Mouse (Mus musculus) splenic B cell, adult 2 months (primary cell): ENCODE data around the gene Ptprr.

ENCODE experiments used
- DNase-seq: peaks from one replicate; pipeline ENCODE4 v3.0.0-alpha.2; 2011; ENCODE audit warnings: low read depth, low spot score
- H3K27me3 ChIP-seq: 2 replicates; pipeline ENCODE4 v1.6.1; 2012; ENCODE audit warnings: mild to moderate bottlenecking, low read length, moderate library complexity, mixed read lengths; ENCODE audit not compliant: control insufficient read depth, poor library complexity, insufficient read depth, severe bottlenecking
- H3K36me3 ChIP-seq: 2 replicates; pipeline ENCODE4 v1.6.1; 2012; ENCODE audit warnings: mild to moderate bottlenecking, low read length, moderate library complexity, mixed read lengths; ENCODE audit not compliant: control insufficient read depth, poor library complexity, insufficient read depth, severe bottlenecking

Ptprr gene

DNA sequence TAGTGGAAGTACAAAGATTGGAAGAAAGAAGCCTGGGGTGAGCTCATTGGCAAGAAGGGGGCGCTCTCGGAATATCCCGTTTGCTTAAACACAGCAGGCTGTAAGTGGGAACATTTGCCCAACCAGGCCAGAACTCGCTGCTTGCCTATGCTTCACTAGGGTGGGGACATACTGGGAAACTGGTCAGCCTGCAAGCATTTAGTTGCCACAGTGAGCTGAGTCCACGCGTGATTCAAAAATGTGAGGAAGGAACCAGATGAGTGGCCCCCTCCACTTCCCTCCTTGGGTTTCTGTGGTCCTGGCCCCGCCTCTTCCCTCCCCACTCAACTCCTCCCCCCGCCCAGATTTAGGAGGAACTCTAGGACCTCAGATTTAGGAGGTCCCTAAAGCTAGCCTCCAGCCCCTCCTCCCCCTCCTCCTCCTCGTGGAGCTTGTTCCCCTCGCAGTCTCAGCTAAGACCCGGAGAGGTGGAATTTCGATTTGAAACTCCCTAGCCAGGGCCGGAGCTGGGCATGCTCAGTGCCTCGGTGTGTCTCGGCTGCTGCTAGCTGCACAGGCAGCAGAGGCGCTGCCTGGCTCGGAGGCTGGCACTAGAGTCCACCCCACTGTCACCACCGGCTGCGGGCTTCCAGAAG lies at the start of gene Ptprr:
Gene Ptprr, plus strand, starts transcription at position 369 of the 635 bp plus-strand sequence.
- H3K27me3 ChIP-seq: no peaks in the 10 kb centered on the region
- H3K36me3 ChIP-seq: no peaks in the 10 kb centered on the region
- DNase-seq: no peak

DNA sequence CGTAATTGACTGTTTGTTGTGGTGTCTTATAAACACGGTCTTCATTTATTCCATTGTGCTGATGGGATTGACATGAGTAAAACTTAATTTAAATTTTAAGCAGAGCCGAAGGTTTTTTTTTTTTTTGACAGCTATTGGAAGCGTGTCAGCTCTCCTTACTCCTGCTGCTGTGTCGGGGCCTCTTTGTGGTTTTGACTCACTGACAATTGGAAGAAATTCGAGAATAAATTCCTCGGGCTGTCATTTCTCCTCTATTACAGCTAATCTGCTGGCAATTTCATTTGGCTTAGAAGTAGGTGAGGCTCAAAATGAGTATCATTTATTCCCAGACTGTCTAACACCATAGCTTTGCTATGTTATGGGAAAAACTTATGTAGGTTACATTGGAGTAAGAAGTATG lies 41.7 kb upstream of the Ptprr start:
- DNase-seq: no peak

DNA sequence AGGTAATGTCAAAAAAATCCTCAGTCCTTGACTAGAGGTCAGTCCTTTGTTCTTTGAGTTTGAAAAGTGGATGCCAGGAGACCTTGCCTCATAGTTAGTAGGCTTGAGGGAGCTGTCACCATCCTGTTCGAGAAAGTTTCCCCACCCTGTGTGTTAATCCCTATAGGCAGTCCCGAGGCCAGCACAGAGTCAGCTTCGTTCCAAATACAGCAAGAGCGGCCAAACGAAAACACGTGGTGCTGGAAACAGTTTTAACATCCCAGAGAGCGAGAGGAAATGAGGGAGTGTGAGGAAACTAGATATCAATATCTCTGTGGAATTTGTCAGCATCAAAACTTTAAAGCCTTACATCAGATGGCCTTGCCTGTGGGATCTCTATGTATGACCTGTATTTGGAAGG lies 39.0 kb upstream of the Ptprr start:
- DNase-seq: no peak
- no peaks in the 10 kb centered on the region for H3K36me3 ChIP-seq
- H3K27me3 ChIP-seq: no peaks in the 10 kb centered on the region

More for the DNA sequence above, 41.7 kb upstream of the Ptprr start:
- H3K27me3 ChIP-seq: no peaks in the 10 kb centered on the region
- H3K36me3 ChIP-seq: no peaks in the 10 kb centered on the region

DNA sequence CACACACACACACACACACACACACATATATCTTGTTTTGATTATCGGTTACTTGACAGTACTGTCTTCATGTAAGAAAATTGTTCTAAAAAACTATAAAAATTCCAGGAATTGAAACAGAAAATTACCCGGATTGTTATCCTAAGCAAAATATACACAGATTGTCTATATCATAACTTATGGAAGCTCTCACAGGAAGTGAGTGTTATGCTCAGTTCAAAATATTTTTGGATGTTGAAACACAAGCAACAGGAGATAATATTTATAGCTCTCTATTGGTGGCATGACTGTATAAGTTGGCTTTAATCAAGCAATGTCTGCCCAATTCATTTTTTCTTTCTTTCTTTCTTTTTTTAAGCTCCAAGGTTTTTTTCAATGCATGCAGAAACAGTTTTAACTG lies 38.0 kb upstream of the Ptprr start:
- Histone ChIP-seq H3K36me3 (no peaks in the 10 kb centered on the region), H3K27me3 (no peaks in the 10 kb centered on the region)
- no peak for DNase-seq

DNA sequence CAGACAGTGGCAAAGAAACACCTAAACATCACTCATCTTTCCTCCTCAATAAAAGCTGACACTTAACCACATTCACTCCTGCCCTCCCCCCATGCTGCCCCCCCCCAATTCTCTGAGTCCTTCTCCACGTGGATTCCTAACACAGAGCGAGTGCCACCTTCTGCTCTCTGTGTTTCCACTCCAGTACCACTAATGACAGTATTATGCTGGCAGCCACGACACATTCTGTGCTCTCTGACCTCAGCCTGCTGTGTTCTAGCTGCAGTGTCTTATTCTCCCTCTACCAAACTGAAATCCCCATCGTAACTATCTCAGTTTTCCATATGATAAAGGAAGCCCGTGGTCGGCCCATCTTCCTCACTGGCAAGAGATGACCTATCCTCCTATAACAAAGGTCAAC lies 33.7 kb upstream of the Ptprr start:
- DNase-seq: no peak
- H3K36me3 ChIP-seq: no peaks in the 10 kb centered on the region
- H3K27me3 ChIP-seq: no peaks in the 10 kb centered on the region

DNA sequence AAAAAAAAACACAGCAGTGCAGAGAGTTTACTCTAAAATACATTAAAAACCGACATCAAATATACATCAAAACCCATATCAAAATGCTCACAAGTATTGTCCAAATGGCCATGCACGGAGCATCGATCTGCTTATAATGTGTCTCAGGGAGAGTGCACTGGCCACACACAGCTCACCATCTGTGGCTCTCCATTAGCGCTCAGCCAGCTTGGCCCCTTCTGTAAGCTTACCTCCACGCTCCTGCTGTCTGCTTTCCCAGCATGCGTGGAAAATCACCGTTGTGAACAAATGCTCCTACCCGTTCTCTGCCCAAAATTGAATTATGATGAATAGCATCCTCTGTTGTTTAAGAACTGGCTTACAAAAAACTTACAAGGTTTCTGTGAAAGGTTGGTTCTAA lies 16.2 kb upstream of the Ptprr start:
- no peaks in the 10 kb centered on the region for H3K36me3 ChIP-seq
- DNase-seq: no peak
- H3K27me3 ChIP-seq: no peaks in the 10 kb centered on the region

DNA sequence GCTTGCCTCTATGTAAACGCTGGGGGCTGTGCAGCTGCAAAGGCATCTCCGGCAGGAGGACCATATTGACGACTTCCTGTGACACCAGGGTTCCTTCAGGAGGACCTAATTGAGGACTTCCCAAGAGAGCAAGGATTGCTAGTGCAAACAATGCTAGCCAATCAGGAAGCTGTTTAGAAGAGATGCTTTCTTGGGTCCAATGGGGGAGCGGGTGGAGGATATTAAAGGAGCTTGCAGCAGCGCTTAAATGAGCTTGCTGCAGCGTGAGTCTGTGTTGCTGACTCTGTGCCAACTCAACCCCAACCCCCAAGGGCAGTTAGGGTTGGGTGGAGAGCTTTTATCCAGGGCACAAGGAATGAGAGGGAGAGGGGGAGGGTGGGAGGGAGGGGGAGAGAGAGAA lies 11.3 kb upstream of the Ptprr start:
- Histone ChIP-seq H3K27me3 (no peaks in the 10 kb centered on the region), H3K36me3 (no peaks in the 10 kb centered on the region)
- DNase-seq: no peak

DNA sequence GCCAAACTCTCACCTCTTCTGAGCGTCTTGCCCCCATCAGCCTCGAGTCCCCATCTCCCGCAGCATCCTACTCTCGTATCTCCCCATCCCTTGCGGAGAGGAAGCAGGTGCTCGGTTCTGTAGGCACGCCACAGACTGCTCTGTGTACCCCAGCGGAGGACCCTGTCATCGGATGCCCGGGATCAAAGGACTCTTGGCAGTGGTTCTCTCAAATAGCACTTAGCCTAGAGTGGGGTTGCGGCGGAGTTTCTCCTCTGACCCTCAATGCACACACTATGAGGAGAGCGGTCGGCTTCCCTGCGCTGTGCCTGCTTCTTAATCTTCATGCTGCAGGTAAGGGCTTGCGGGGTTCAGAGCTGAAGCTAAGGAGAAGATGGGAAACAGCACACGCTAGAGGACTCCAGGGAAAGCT lies 473 bp downstream of the Ptprr start:
- H3K36me3 ChIP-seq: no peaks in the 10 kb centered on the region
- no peaks in the 10 kb centered on the region for H3K27me3 ChIP-seq
- no peak for DNase-seq

DNA sequence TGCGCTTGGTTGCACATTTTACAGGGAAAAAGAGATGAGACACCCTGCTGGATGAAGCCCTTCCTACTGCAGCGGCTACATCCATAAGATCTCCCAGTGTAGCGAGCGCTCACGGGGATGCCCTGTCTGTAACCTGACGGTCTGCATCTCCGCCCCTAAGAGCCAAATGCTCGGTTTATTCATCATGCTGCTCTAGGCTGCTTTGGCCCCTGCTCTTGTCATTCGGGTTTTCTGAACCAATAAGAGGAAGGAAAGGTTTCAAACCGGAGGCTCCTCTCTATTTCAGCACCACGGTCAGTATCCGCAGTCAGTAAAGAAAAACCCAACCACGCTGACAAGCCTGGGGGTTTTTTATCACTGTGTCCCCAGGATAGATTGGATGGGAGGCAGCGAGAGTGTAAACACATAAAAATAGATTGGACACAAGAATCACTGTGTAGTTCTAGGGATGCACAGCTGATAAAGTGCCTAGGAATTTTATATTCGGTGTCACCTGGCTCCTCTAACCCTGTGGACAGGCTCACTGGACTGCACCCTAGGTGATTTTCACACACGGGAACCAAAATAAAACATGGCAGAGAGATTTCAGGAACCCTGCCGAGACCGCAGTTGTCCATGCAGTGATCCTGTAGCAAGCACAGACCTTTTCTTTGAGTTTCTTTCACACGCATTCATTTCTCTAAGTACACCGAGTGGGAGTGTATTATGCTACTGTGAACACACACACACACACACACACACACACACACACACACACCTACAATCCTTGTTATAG lies 1.3 kb downstream of the Ptprr start:
- DNase-seq: no peak
- H3K27me3 ChIP-seq: no peaks in the 10 kb centered on the region
- H3K36me3 ChIP-seq: no peaks in the 10 kb centered on the region

DNA sequence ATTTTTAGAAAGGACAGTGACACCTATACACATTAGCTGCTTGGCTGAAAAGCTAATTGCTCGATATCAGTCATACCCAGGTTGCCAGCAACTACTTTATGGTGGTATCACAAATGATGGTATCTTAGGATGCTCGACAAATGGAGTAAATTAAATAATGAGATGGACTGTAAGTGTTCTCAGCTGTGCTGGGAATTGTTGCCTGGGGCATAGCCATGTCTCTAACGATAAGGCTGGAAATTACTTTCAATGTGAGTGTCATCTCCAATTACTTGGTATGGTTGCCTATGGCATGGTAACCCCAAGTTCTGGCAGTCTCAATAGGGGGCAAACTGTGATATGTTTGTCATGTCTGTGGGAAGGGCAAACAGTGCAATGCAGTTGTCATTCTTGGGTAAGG lies 3.1 kb downstream of the Ptprr start:
- no peaks in the 10 kb centered on the region for H3K36me3 ChIP-seq
- no peak for DNase-seq
- H3K27me3 ChIP-seq: no peaks in the 10 kb centered on the region

DNA sequence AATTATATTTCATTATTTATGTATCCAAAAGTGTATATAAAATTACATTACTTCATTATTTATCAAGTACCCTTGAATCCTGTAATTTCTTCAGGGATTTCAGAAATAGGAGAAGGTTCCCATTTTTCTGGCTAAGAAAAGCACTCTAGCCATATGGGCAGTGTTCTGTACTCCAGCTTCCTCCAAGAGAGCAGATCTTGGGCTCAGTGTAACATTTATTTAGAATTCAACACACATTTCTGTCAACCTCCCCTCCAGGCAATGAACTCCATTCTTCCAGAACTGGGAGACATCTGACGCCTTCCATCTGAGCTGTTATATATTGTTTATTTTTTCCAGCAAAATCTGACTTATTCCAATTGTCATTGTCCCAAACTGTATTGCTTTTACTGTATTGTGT lies 20.1 kb downstream of the Ptprr start:
- Histone ChIP-seq H3K36me3 (no peaks in the 10 kb centered on the region), H3K27me3 (no peaks in the 10 kb centered on the region)
- DNase-seq: no peak

DNA sequence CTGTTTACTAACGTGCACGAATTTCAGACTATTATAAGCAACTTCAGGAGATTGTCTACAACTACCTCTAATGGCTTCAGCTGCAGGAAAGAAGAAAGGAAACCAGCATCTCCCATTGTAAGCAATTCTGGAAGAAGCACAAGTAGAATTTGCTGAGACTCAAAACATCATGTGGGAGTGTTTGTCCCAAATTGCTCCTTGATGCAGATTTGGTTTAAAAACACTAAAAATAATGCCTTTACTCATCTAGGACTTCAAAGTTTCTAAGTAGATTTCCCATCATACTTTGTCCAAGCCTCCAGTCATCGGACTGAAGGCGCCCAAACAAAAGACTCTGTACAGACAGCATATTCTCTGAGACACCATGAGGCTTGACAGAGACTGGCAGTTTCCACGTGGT lies 57.9 kb downstream of the Ptprr start:
- Histone ChIP-seq H3K36me3 (no peaks in the 10 kb centered on the region), H3K27me3 (no peaks in the 10 kb centered on the region)
- DNase-seq: no peak

DNA sequence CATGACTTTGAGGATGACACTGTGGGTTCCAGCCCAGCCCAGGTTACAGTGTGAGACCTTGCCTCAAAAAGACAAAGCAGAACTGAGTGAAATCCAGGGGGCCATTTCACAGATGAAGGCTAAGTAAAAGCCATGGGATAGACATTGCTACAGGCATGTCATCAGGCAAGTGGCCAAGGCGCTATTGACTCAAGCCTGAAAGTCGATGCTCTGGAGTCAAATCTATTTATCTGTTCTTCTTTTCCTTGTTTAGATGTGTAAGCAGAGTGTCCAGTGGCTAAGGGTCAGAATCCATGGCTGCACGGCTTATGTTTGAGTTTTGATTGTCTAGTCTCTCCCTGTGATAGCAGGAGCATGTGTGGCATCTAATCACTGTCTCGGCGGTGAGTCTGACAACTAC lies 60.6 kb downstream of the Ptprr start:
- no peak for DNase-seq
- H3K36me3 ChIP-seq: no peaks in the 10 kb centered on the region
- no peaks in the 10 kb centered on the region for H3K27me3 ChIP-seq

DNA sequence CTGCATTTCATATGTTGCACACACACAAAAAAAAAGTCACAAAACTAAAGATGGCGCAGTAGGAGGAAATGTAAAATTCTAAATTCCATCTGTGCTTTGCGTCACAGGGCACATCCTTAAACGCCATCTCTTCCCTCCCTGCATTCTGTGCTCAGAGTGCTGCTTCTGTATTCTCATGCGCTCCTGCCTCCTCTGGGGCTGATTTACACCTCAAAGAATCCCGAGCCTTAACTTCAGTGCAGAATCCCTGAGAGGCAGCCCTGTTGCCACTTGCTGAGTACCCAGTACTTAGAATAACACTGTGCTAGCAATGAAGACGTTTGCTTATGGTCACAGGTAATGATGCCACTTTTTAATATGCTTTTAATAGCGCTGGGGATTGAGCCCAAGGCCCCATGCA lies 61.4 kb downstream of the Ptprr start:
- H3K27me3 ChIP-seq: no peaks in the 10 kb centered on the region
- no peak for DNase-seq
- H3K36me3 ChIP-seq: no peaks in the 10 kb centered on the region

DNA sequence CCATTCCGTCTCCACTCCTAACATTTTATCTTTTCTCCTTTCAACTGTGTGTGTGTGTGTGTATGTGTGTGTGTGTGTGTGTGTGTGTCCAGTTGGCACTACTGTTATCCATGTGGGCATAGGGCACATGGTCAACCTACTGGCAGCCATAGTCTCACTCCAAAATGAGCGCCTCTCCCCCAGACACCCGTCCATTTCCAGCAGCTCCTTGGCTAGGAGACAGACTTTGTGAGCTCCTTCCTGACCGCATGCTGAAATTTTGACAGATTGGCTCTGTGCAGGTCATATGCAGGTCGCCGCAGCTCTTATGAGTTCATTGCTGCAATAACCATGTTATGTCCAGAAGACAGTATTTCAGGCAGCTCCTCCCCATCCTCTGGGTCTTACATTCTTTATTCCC lies 62.8 kb downstream of the Ptprr start:
- H3K36me3 ChIP-seq: no peaks in the 10 kb centered on the region
- no peaks in the 10 kb centered on the region for H3K27me3 ChIP-seq

DNA sequence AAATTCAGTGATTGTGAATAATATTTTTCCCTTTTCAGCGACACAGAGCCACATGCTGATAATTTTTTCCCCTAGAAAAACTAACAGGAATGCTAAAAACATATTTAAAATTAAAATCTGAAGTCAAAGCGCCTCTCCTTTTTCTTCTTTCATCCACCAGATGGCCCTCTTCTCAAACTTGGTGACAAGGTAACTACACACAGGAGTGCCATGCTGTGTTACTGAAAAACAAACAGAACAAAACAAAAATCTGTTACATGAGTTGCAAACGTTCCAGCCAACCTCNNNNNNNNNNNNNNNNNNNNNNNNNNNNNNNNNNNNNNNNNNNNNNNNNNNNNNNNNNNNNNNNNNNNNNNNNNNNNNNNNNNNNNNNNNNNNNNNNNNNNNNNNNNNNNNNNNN lies 66.0 kb downstream of the Ptprr start:
- Histone ChIP-seq H3K36me3 (no peaks in the 10 kb centered on the region), H3K27me3 (no peaks in the 10 kb centered on the region)
- DNase-seq: no peak

More for the DNA sequence above, 62.8 kb downstream of the Ptprr start:
- DNase-seq: no peak
